Comparison of ENCODE assay signal across 18 mouse cellular contexts in genomic region chr17:51892856-51893255, GRCm38 (mm10). TPM values are rescaled to one million over a fixed set of nuclear protein-coding genes. Genes with fewer than 3 reads are reported as not detected.
DNase-seq lines count a peak whose midpoint lies in the region.
"Had no signal": no experiment of that assay in that cellular context is flagged by ENCODE, and none has a peak within 500 bp of the region (broad histone marks: within the 10 kb centered on the region; RNA-seq: fewer than 3 reads in every experiment).

No protein-coding gene starts in this region.

- DNase-seq in thymus, postnatal 0 days (ENCODE audit: low spot score), result peak; percentile 56
- no peak for DNase-seq in thymus, postnatal 14 days
- peak; percentile 48 for DNase-seq in thymus, postnatal 4 days
- DNase-seq in thymus, postnatal 10 days (ENCODE audit: low spot score in 2 of 2), result no peak
- DNase-seq in CD4-positive helper T cell, adult 2 months (ENCODE audit: low read depth, low spot score), result peak; percentile 56
- peak; percentile 70 for DNase-seq in naive thymus-derived CD4-positive, alpha-beta T cell, adult 2 months (ENCODE audit: low read depth)
- DNase-seq in cerebellum, adult 9-10 months, result no peak
- DNase-seq in heart, adult 9 months (ENCODE audit: low spot score in 2 of 2), result no peak
- DNase-seq: adrenal gland, adult 8-10 months; adrenal gland, postnatal 14 days; adrenal gland, postnatal 36 days; B cell, adult 2 months; cerebellum, adult 11-12 months; cerebellum, adult 2 months; cerebellum, adult 9-11 months; cerebellum, postnatal 14 days; cerebellum, postnatal 36 days; embryo, embryonic 11 days had no signal

RNA-seq across cellular contexts. Expression of gene Satb1, which starts 59.8 kb away (rescaled TPM):
- polyA plus RNA-seq in thymus, postnatal 0 days (2015; fragmentation: Nextera tagmentation; extraction: Ambion mirVana), result 728 and 901 TPM in 2 replicates

Comparison
In these comparisons a context has a peak if more than half of its experiments do, and no peak if none do; other contexts are left out.
1. DNase-seq: peak in thymus, postnatal 0 days (single experiment), thymus, postnatal 4 days (single experiment), CD4-positive helper T cell, adult 2 months (single experiment) and naive thymus-derived CD4-positive, alpha-beta T cell, adult 2 months (single experiment); none in thymus, postnatal 14 days (single experiment), thymus, postnatal 10 days (0 of 2), cerebellum, adult 9-10 months (single experiment) and heart, adult 9 months (0 of 2).